Mouse (Mus musculus) limb, embryonic 10.5 days (tissue): ENCODE measurements at regions not wholly inside any gene's neighbourhood (a gene's known extent, or its start where the extent isn't known, plus 50 kb on each side); places are given as distances from the start of the nearest gene placed in this dataset.

Experiments used
- DNase-seq: peaks from one replicate; pipeline ENCODE4 v3.0.0-alpha.2; 2017; ENCODE audit warnings: low spot score
- H3K27ac ChIP-seq: fragments of 300-500 bp; sonication (generic); 2 replicates; pipeline ENCODE4 v1.5.1; 2016; ENCODE audit warnings: mild to moderate bottlenecking
- H3K27me3 ChIP-seq: fragments of 300-500 bp; sonication (generic); 2 replicates; pipeline ENCODE4 v1.6.1; 2016; ENCODE audit warnings: low read depth, mild to moderate bottlenecking; ENCODE audit not compliant: poor library complexity, severe bottlenecking
- H3K36me3 ChIP-seq: fragments of 300-500 bp; sonication (generic); 2 replicates; pipeline ENCODE4 v1.6.1; 2016; ENCODE audit warnings: mild to moderate bottlenecking, moderate library complexity
- H3K4me1 ChIP-seq: fragments of 300-500 bp; sonication (generic); 2 replicates; pipeline ENCODE4 v1.6.1; 2016
- H3K4me3 ChIP-seq: fragments of 300-500 bp; sonication (generic); 2 replicates; pipeline ENCODE4 v1.5.1; 2016; ENCODE audit warnings: mild to moderate bottlenecking, moderate library complexity
- H3K9me3 ChIP-seq: fragments of 300-500 bp; sonication (generic); replicated peaks from 2 replicates; pipeline ENCODE4 v1.6.1; 2016; ENCODE audit warnings: mild to moderate bottlenecking
- WGBS: fragments of 180-500 bp; shearing (Covaris S2); methylation state at CpG from one replicate; pipeline ENCODE4 v1.1.7; 2016; 5-methylcytosine and 5-hydroxymethylcytosine counted together

GRCm38 (mm10) chr13:80611937-80612336, 271.2 kb upstream of the Arrdc3 start:
- no peaks in the 10 kb centered on the region for H3K9me3 ChIP-seq
- H3K4me1 ChIP-seq, result no peaks in the 10 kb centered on the region
- H3K27me3 ChIP-seq, result no peaks in the 10 kb centered on the region
- no peaks in the 10 kb centered on the region for H3K36me3 ChIP-seq
- no peak for DNase-seq
- H3K27ac ChIP-seq, result no peak overlapping the region
- WGBS, result 88% methylated on average over 11 of the region's 11 CpGs
- no peak overlapping the region for H3K4me3 ChIP-seq

GRCm38 (mm10) chr13:80613167-80613883, 269.9 kb upstream of the Arrdc3 start:
- no peak for DNase-seq
- Histone ChIP-seq H3K36me3 (no peaks in the 10 kb centered on the region), H3K4me1 (no peaks in the 10 kb centered on the region), H3K27me3 (no peaks in the 10 kb centered on the region), H3K9me3 (no peaks in the 10 kb centered on the region), H3K4me3 (no peak overlapping the region), H3K27ac (no peak overlapping the region)
- WGBS, result 85% methylated on average over 9 of the region's 9 CpGs

DNA sequence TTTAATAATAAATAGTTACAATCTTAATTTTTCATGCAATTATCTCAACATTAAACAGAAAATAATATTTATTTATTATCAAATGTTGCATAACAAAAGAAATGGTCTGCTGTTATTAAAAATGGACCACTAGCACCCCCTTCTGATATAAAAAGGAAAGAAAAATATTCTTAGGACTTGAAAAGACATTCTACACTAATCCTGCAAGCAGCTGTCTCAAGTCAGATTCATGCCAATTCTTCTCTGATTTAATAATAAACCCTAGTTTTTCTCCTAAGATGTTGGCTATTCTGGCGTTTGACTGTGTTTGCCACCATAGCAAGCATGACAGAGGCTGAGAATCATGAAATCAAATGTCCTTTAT, 269.3 kb upstream of the Arrdc3 start:
- Histone ChIP-seq H3K4me1 (no peaks in the 10 kb centered on the region), H3K27me3 (no peaks in the 10 kb centered on the region), H3K9me3 (no peaks in the 10 kb centered on the region), H3K36me3 (no peaks in the 10 kb centered on the region), H3K27ac (no peak overlapping the region), H3K4me3 (no peak overlapping the region)
- DNase-seq, result no peak
- 69% methylated on average over 1 of the region's 1 CpGs for WGBS

DNA sequence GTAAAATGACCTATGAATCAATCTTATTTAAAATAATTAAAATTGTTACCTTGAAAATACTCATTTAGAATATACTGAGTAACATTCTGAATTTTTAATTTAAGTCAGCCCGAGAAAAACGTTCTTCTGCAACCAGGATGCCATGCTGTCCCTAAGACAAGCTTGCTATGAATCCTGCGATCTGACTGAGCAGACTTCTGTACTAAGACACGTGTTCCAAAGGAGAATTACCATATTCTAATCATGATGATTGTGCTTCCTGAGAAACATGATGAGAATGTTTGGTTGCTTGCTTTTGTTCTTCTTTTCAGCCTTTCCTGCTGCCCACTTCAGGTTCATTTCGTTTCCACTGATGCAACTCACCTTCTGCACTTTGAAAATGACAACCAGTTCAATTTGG, 268.2 kb upstream of the Arrdc3 start:
- H3K4me1 ChIP-seq, result no peaks in the 10 kb centered on the region
- H3K27ac ChIP-seq, result no peak overlapping the region
- H3K9me3 ChIP-seq, result no peaks in the 10 kb centered on the region
- no peaks in the 10 kb centered on the region for H3K36me3 ChIP-seq
- WGBS, result 75% methylated on average over 5 of the region's 5 CpGs
- no peak for DNase-seq
- H3K27me3 ChIP-seq, result no peaks in the 10 kb centered on the region
- no peak overlapping the region for H3K4me3 ChIP-seq

- 74% methylated on average over 2 of the region's 2 CpGs for WGBS
- Histone ChIP-seq H3K9me3 (no peaks in the 10 kb centered on the region), H3K36me3 (no peaks in the 10 kb centered on the region), H3K4me3 (no peak overlapping the region), H3K4me1 (no peaks in the 10 kb centered on the region), H3K27ac (no peak overlapping the region), H3K27me3 (no peaks in the 10 kb centered on the region)
- DNase-seq, result no peak
Measured at GRCm38 (mm10) chr13:80623005-80623404, 260.2 kb upstream of the Arrdc3 start.

DNA sequence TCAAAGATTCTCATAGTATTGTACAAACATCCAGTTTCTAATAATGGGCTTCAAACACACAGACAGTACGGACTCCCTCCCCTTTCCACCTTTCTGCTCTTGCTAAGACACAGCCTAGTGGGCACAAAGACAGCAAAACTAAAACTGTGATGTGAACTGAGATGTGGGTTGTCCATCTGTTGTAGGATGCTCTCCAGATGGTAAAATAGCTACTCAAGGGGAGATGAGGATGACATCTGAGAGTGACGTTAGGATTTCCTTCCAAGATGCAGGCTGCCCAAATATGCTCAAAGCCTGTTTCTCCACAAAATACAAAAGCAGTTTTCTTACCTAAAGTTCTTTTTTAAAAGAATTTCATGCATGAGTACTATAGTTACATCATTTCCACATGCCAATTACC, 241.8 kb upstream of the Arrdc3 start:
- no peak overlapping the region for H3K4me3 ChIP-seq
- 87% methylated on average over 2 of the region's 2 CpGs for WGBS
- H3K9me3 ChIP-seq, result no peaks in the 10 kb centered on the region
- no peaks in the 10 kb centered on the region for H3K4me1 ChIP-seq
- no peaks in the 10 kb centered on the region for H3K27me3 ChIP-seq
- H3K27ac ChIP-seq, result no peak overlapping the region
- H3K36me3 ChIP-seq, result no peaks in the 10 kb centered on the region
- DNase-seq, result no peak

DNA sequence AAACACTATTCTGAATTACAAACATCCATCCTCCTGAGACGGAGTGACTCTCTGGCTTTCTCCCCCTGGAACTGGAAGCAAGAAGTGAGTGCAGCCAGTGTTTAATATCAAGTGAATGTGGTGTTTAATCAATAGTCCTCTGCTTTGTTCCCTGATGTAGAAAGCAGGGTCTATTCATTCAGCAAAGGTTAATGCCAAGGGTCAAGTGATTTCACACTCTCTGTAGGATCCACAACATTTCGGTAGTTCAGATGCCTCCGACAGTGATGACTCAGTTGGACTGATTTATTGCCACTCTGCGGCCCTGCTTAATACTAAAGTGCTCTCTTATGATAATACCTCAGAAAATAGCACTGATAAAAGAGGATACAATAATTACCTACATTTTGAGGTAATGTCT, 235.6 kb upstream of the Arrdc3 start:
- H3K27ac ChIP-seq, result no peak overlapping the region
- WGBS, result 64% methylated on average over 4 of the region's 4 CpGs
- DNase-seq, result no peak

GRCm38 (mm10) chr13:80652967-80653539, 230.1 kb upstream of the Arrdc3 start:
- WGBS, result 54% methylated on average over 8 of the region's 8 CpGs
- Histone ChIP-seq H3K4me1 (peaks cover 8% of the 10 kb centered on the region), H3K9me3 (no peaks in the 10 kb centered on the region), H3K4me3 (no peak overlapping the region), H3K27ac (no peak overlapping the region), H3K36me3 (no peaks in the 10 kb centered on the region), H3K27me3 (no peaks in the 10 kb centered on the region)
- DNase-seq, result no peak

More for the DNA sequence above, 235.6 kb upstream of the Arrdc3 start:
- Histone ChIP-seq H3K9me3 (no peaks in the 10 kb centered on the region), H3K36me3 (no peaks in the 10 kb centered on the region), H3K4me3 (no peak overlapping the region), H3K4me1 (no peaks in the 10 kb centered on the region), H3K27me3 (no peaks in the 10 kb centered on the region)

GRCm38 (mm10) chr13:80666186-80666713, 216.9 kb upstream of the Arrdc3 start:
- H3K27ac ChIP-seq, result no peak overlapping the region
- no peaks in the 10 kb centered on the region for H3K27me3 ChIP-seq
- H3K4me3 ChIP-seq, result no peak overlapping the region
- WGBS, result 47% methylated on average over 3 of the region's 3 CpGs
- no peaks in the 10 kb centered on the region for H3K36me3 ChIP-seq
- peaks cover 6% of the 10 kb centered on the region for H3K4me1 ChIP-seq
- H3K9me3 ChIP-seq, result no peaks in the 10 kb centered on the region
- DNase-seq, result no peak

- Histone ChIP-seq H3K4me1 (no peaks in the 10 kb centered on the region), H3K27me3 (no peaks in the 10 kb centered on the region)
Measured at GRCm38 (mm10) chr13:80689871-80690270, 193.3 kb upstream of the Arrdc3 start.

DNA sequence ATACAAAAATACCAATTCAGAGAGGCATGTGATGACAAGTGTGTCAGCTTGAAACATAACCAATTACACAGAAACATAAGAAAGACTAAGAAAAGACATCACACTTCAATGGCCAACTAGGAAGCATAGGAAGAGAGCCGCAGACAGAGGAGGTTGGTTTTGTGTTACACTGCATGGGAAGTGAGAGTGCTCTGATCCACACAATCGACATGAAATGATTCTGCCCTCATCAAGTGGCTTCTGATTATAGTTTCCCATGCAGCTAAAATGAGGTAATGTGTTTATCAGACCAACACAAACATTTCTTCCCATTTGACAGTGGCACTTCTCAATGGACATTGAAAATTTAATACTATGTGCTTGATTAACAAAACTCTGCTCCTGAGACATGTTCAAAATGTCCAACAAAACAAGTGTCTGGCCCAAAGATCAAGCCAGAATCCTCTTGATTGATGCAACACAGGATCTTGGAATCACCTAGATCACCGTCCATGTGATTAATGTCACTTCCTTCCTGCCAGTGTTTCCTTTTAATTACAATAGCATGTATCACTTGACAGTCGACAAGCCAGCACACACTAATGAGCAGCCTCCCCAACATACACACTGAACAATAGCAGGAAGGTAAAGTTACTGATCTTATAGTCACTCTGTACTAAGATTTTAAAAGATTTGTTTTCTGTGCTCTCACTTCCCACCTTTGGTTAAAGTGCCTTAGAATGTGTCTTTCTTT, 192.4 kb upstream of the Arrdc3 start:
- H3K9me3 ChIP-seq, result no peaks in the 10 kb centered on the region
- H3K4me3 ChIP-seq, result no peak overlapping the region
- H3K27me3 ChIP-seq, result no peaks in the 10 kb centered on the region
- no peaks in the 10 kb centered on the region for H3K4me1 ChIP-seq
- H3K27ac ChIP-seq, result no peak overlapping the region
- no peak for DNase-seq
- WGBS, result 66% methylated on average over 4 of the region's 4 CpGs
- no peaks in the 10 kb centered on the region for H3K36me3 ChIP-seq

More at GRCm38 (mm10) chr13:80689871-80690270, 193.3 kb upstream of the Arrdc3 start:
- no peak for DNase-seq
- H3K4me3 ChIP-seq, result no peak overlapping the region
- no peaks in the 10 kb centered on the region for H3K9me3 ChIP-seq
- H3K36me3 ChIP-seq, result no peaks in the 10 kb centered on the region
- no peak overlapping the region for H3K27ac ChIP-seq

DNA sequence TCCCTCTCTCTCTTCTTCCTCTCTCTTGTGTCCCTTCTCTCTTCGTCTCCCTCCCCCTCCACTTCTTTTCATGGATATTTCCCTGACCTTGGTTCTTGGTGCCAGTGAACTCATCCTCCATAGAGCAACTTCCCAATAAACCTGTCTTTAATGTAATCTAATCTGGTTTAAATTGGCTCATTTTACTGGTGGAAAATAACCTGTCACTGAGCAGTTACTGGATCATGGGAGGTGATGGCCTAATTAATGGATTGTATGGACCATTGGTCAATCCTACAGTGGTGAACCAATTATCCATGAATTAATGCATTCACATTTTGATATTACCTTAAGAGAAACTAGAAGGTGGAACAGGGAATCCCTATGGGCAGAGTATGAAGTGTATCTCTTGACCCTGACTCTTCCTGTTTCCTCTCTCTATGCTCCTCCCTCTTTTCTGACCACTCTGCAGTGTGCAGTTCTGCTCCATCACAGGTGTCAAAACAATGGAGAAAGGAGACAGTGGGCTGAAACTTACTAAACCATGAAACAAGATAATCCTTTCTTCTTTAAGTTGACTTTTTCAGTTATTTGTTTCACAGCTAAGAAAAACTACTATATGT, 187.5 kb upstream of the Arrdc3 start:
- Histone ChIP-seq H3K9me3 (no peaks in the 10 kb centered on the region), H3K36me3 (no peaks in the 10 kb centered on the region), H3K27me3 (no peaks in the 10 kb centered on the region), H3K27ac (no peak overlapping the region), H3K4me1 (no peaks in the 10 kb centered on the region), H3K4me3 (no peak overlapping the region)
- WGBS, result 72% methylated on average over 1 of the region's 1 CpGs
- no peak for DNase-seq
